Mouse (Mus musculus) heart, embryonic 16.5 days (tissue): ENCODE data around the gene Mturn. TPM values are rescaled to one million over a fixed set of nuclear protein-coding genes. Genes with fewer than 3 reads are reported as not detected.
A peak's percentile ranks its signal among the peaks of the same experiment; 100 is the strongest.

ENCODE experiments used
- ATAC-seq: fragments of 200-750 bp; cut with Nextera tagmentation; replicated peaks from 2 replicates; pipeline ENCODE4 v1.8.0; 2017; ENCODE audit warnings: moderate number of reproducible peaks; ENCODE audit not compliant: insufficient read depth, low FRiP score; ENCODE audit errors: extremely low read depth
- H3K27ac ChIP-seq: fragments of 300-500 bp; sonication (generic); 2 replicates; pipeline ENCODE4 v1.5.1; 2014; ENCODE audit warnings: mild to moderate bottlenecking, low read length, control low read depth, moderate library complexity
- H3K27me3 ChIP-seq: fragments of 300-500 bp; sonication (generic); 2 replicates; pipeline ENCODE4 v1.6.1; 2014; ENCODE audit warnings: low read length, mixed read lengths; ENCODE audit not compliant: control insufficient read depth, insufficient read depth
- H3K36me3 ChIP-seq: fragments of 300-500 bp; sonication (generic); 2 replicates; pipeline ENCODE4 v1.6.1; 2014; ENCODE audit not compliant: control insufficient read depth, insufficient read depth
- H3K4me1 ChIP-seq: fragments of 300-500 bp; sonication (generic); 2 replicates; pipeline ENCODE4 v1.6.1; 2014; ENCODE audit warnings: low read length, mixed read lengths; ENCODE audit not compliant: control insufficient read depth, insufficient read depth
- H3K4me2 ChIP-seq: fragments of 300-500 bp; sonication (generic); 2 replicates; pipeline ENCODE4 v1.6.1; 2014; ENCODE audit warnings: low read depth, mild to moderate bottlenecking, control low read depth, low read length
- H3K4me3 ChIP-seq: fragments of 300-500 bp; sonication (generic); 2 replicates; pipeline ENCODE4 v1.5.1; 2014; ENCODE audit warnings: mild to moderate bottlenecking, control low read depth, low read length
- H3K9ac ChIP-seq: fragments of 300-500 bp; sonication (generic); 2 replicates; pipeline ENCODE4 v1.6.1; 2014; ENCODE audit warnings: low read length, control low read depth
- H3K9me3 ChIP-seq: fragments of 300-500 bp; sonication (generic); replicated peaks from 2 replicates; pipeline ENCODE4 v1.6.1; 2016; ENCODE audit warnings: low read length; ENCODE audit not compliant: control insufficient read depth
- WGBS: fragments of 180-500 bp; shearing (Covaris S2); extraction: QIAGEN DNeasy Blood & Tissue Kit; methylation state at CpG from one replicate; pipeline ENCODE4 v1.1.7; 2014; 5-methylcytosine and 5-hydroxymethylcytosine counted together
- polyA plus RNA-seq: library from polyadenylated mRNA; unstranded; fragments of >200 nt; fragmentation: Nextera tagmentation; extraction: Ambion mirVana; gene quantifications from 2 replicates; pipeline ENCODE4 v1.2.1, GENCODE M21; 2015

The Mturn gene
- polyA plus RNA-seq, 1 experiment from 2014 or later, result 6.8 TPM

- Histone ChIP-seq H3K4me1 (peaks cover 6% of the 10 kb centered on the region; the same call in 1 of the 2 replicates), H3K9ac (no peak overlapping the region), H3K27ac (no peak overlapping the region), H3K4me2 (no peak overlapping the region), H3K4me3 (no peak overlapping the region), H3K36me3 (no peaks in the 10 kb centered on the region), H3K9me3 (no peaks in the 10 kb centered on the region), H3K27me3 (peaks cover 30% of the 10 kb centered on the region)
- 32% methylated on average over 6 of the region's 6 CpGs for WGBS
- ATAC-seq, result no peak
Observed at GRCm38 (mm10) chr6:54704539-54704845, 23.1 kb downstream of the Mturn start.

- no peak for ATAC-seq
- peaks cover 6% of the 10 kb centered on the region; the same call in 1 of the 2 replicates for H3K4me1 ChIP-seq
- H3K9me3 ChIP-seq, result no peaks in the 10 kb centered on the region
- H3K4me2 ChIP-seq, result no peak overlapping the region
- 30% methylated on average over 5 of the region's 5 CpGs for WGBS
- no peak overlapping the region for H3K9ac ChIP-seq
- H3K27ac ChIP-seq, result no peak overlapping the region
- no peaks in the 10 kb centered on the region for H3K36me3 ChIP-seq
- H3K27me3 ChIP-seq, result peaks cover 30% of the 10 kb centered on the region
- H3K4me3 ChIP-seq, result no peak overlapping the region
Observed at GRCm38 (mm10) chr6:54704847-54705246, 23.4 kb downstream of the Mturn start.

GRCm38 (mm10) chr6:54705387-54705909 is 24.0 kb downstream of the Mturn start:
- Histone ChIP-seq H3K9me3 (no peaks in the 10 kb centered on the region; the same call in 1 of the 2 replicates), H3K27me3 (peaks cover 26% of the 10 kb centered on the region), H3K4me3 (peak overlapping the region; percentile 32), H3K4me2 (peak overlapping the region; percentile 64), H3K9ac (0 out of 2 replicates have a peak overlapping the region, but pooled peaks have one; percentile 18), H3K27ac (no peak overlapping the region), H3K4me1 (peaks cover 6% of the 10 kb centered on the region; the same call in 1 of the 2 replicates), H3K36me3 (no peaks in the 10 kb centered on the region)
- 12% methylated on average over 11 of the region's 11 CpGs for whole genome bisulfite sequencing
- peak; percentile 87 for ATAC-seq

- Histone ChIP-seq H3K9me3 (no peaks in the 10 kb centered on the region; the same call in 1 of the 2 replicates), H3K4me2 (no peak overlapping the region), H3K27me3 (peaks cover 23% of the 10 kb centered on the region), H3K4me3 (no peak overlapping the region), H3K27ac (no peak overlapping the region), H3K9ac (no peak overlapping the region), H3K4me1 (peaks cover 6% of the 10 kb centered on the region; the same call in 1 of the 2 replicates), H3K36me3 (no peaks in the 10 kb centered on the region)
- WGBS, result 66% methylated on average over 2 of the region's 2 CpGs
- no peak for ATAC-seq
Observed at GRCm38 (mm10) chr6:54706099-54706498, 24.7 kb downstream of the Mturn start.

GRCm38 (mm10) chr6:54706611-54707172 is 25.3 kb downstream of the Mturn start:
- WGBS, result 75% methylated on average over 3 of the region's 3 CpGs
- Histone ChIP-seq H3K27me3 (peaks cover 22% of the 10 kb centered on the region), H3K4me3 (no peak overlapping the region), H3K4me2 (no peak overlapping the region), H3K4me1 (peaks cover 6% of the 10 kb centered on the region; the same call in 1 of the 2 replicates), H3K27ac (no peak overlapping the region), H3K36me3 (no peaks in the 10 kb centered on the region), H3K9me3 (no peaks in the 10 kb centered on the region; the same call in 1 of the 2 replicates), H3K9ac (no peak overlapping the region)
- no peak for ATAC-seq

GRCm38 (mm10) chr6:54708646-54709045 is 27.2 kb downstream of the Mturn start:
- no peak overlapping the region for H3K4me2 ChIP-seq
- no peak overlapping the region for H3K27ac ChIP-seq
- H3K9me3 ChIP-seq, result no peaks in the 10 kb centered on the region; the same call in 1 of the 2 replicates
- no peak overlapping the region for H3K4me3 ChIP-seq
- 92% methylated on average over 4 of the region's 4 CpGs for WGBS
- no peak for ATAC-seq
- peaks cover 6% of the 10 kb centered on the region; the same call in 1 of the 2 replicates for H3K4me1 ChIP-seq
- no peaks in the 10 kb centered on the region for H3K36me3 ChIP-seq
- no peak overlapping the region for H3K9ac ChIP-seq
- H3K27me3 ChIP-seq, result peaks cover 10% of the 10 kb centered on the region; the same call in 1 of the 2 replicates

- Histone ChIP-seq H3K4me3 (no peak overlapping the region), H3K9ac (no peak overlapping the region), H3K27ac (no peak overlapping the region), H3K4me1 (no peaks in the 10 kb centered on the region), H3K36me3 (no peaks in the 10 kb centered on the region), H3K27me3 (no peaks in the 10 kb centered on the region), H3K9me3 (no peaks in the 10 kb centered on the region), H3K4me2 (no peak overlapping the region)
- ATAC-seq, result no peak
- WGBS, result 39% methylated on average over 2 of the region's 2 CpGs
Observed at GRCm38 (mm10) chr6:54715697-54716096, 34.3 kb downstream of the Mturn start.

GRCm38 (mm10) chr6:54718779-54719685 is 37.6 kb downstream of the Mturn start:
- Histone ChIP-seq H3K27me3 (no peaks in the 10 kb centered on the region), H3K4me1 (no peaks in the 10 kb centered on the region), H3K36me3 (no peaks in the 10 kb centered on the region), H3K9me3 (no peaks in the 10 kb centered on the region), H3K4me3 (no peak overlapping the region), H3K9ac (no peak overlapping the region), H3K4me2 (no peak overlapping the region), H3K27ac (no peak overlapping the region)
- ATAC-seq, result no peak
- 61% methylated on average over 15 of the region's 15 CpGs for WGBS
